8 mouse cellular contexts compared by ENCODE assay signal in genomic region chr7:45368178-45368577, GRCm38 (mm10). TPM values are rescaled to one million over a fixed set of nuclear protein-coding genes. Genes with fewer than 3 reads are reported as not detected.
DNase-seq lines count a peak whose midpoint lies in the region; ATAC-seq and TF ChIP-seq lines count a peak whose summit lies in the region.

No protein-coding gene starts in this region.

- no peak for TF ChIP-seq CTCF in kidney, postnatal 0 days (IDR thresholded peaks at IDR 0.05; ENCODE audit: low read depth)
- no peak for TF ChIP-seq CTCF in hindbrain, postnatal 0 days (IDR thresholded peaks at IDR 0.05; ENCODE audit: low read depth)
- no peak for TF ChIP-seq CTCF in midbrain, postnatal 0 days (IDR thresholded peaks at IDR 0.05)

- no peak for ATAC-seq in kidney, postnatal 0 days (replicated peaks; ENCODE audit: low FRiP score, low read depth)
- ATAC-seq in hindbrain, postnatal 0 days = no peak
- no peak for ATAC-seq in midbrain, postnatal 0 days (ENCODE audit: low FRiP score)

- no peak overlapping the region for H3K9ac ChIP-seq in kidney, postnatal 0 days (ENCODE audit: low read depth, low read length)
- H3K9ac ChIP-seq in hindbrain, postnatal 0 days (replicated peaks; ENCODE audit: low read length) = no peak overlapping the region; the same call in 1 of the 2 replicates
- H3K9ac ChIP-seq in midbrain, postnatal 0 days (replicated peaks; ENCODE audit: low read length, poor library complexity, severe bottlenecking) = peak overlapping the region; percentile 63

- no peak for DNase-seq in kidney, postnatal 0 days (ENCODE audit: low spot score)
- no peak for DNase-seq in kidney, adult 18-20 months
- peak; percentile 37 to 53 for DNase-seq in cerebellum, postnatal 10 days
- no peak for DNase-seq in hindbrain, postnatal 0 days (ENCODE audit: low spot score)
- DNase-seq in midbrain, postnatal 0 days (ENCODE audit: low spot score) = no peak
- no peak for DNase-seq in testis, postnatal 14 days (ENCODE audit: low spot score)
- DNase-seq in urinary bladder, postnatal 36 days (ENCODE audit: low spot score in 2 of 2) = no peak
- DNase-seq in gastrocnemius, postnatal 36 days = no peak

- peak overlapping the region; percentile 97 for H3K4me2 ChIP-seq in kidney, postnatal 0 days (ENCODE audit: low read length)
- peak overlapping the region; percentile 78 for H3K4me2 ChIP-seq in hindbrain, postnatal 0 days (ENCODE audit: low read depth, low read length)
- peak overlapping the region; percentile 80 for H3K4me2 ChIP-seq in midbrain, postnatal 0 days (ENCODE audit: low read depth, low read length, poor library complexity, severe bottlenecking)

- intact Hi-C loops in gastrocnemius, postnatal 36 days (cut with DNase I) = no loop called here

- H3K27ac ChIP-seq in kidney, postnatal 0 days = no peak overlapping the region
- H3K27ac ChIP-seq in hindbrain, postnatal 0 days = peak overlapping the region; percentile 72; the same call in 1 of the 2 replicates
- H3K27ac ChIP-seq in midbrain, postnatal 0 days (ENCODE audit: low read depth, low read length) = no peak overlapping the region

- H3K27me3 ChIP-seq in kidney, postnatal 0 days (ENCODE audit: insufficient read depth, low read length) = 0 out of 2 replicates have a peak, but pooled peaks cover 10% of the 10 kb centered on the region
- H3K27me3 ChIP-seq in hindbrain, postnatal 0 days (ENCODE audit: insufficient read depth, low read length) = no peaks in the 10 kb centered on the region
- H3K27me3 ChIP-seq in midbrain, postnatal 0 days (ENCODE audit: insufficient read depth, low read length) = no peaks in the 10 kb centered on the region

- no peak overlapping the region for H3K4me3 ChIP-seq in kidney, postnatal 0 days (replicated peaks; ENCODE audit: low read depth, low read length)
- peak overlapping the region; percentile 85 for H3K4me3 ChIP-seq in hindbrain, postnatal 0 days (ENCODE audit: low read length)
- peak overlapping the region; percentile 86 for H3K4me3 ChIP-seq in midbrain, postnatal 0 days (ENCODE audit: low read depth, low read length)

- no peaks in the 10 kb centered on the region for H3K9me3 ChIP-seq in kidney, postnatal 0 days (replicated peaks; ENCODE audit: low read length)
- H3K9me3 ChIP-seq in hindbrain, postnatal 0 days (ENCODE audit: low read length) = no peaks in the 10 kb centered on the region
- H3K9me3 ChIP-seq in midbrain, postnatal 0 days (ENCODE audit: low read length) = no peaks in the 10 kb centered on the region

- peaks cover 4% of the 10 kb centered on the region; the same call in 1 of the 2 replicates for H3K36me3 ChIP-seq in kidney, postnatal 0 days (ENCODE audit: insufficient read depth, low read length)
- no peaks in the 10 kb centered on the region; the same call in 1 of the 2 replicates for H3K36me3 ChIP-seq in hindbrain, postnatal 0 days (ENCODE audit: insufficient read depth, low read length)
- peaks cover 3% of the 10 kb centered on the region; the same call in 1 of the 2 replicates for H3K36me3 ChIP-seq in midbrain, postnatal 0 days (ENCODE audit: insufficient read depth, low read length)

- WGBS in kidney, postnatal 0 days = 78% methylated on average over 15 of the region's 15 CpGs
- 80% methylated on average over 15 of the region's 15 CpGs for WGBS in hindbrain, postnatal 0 days
- WGBS in midbrain, postnatal 0 days = 75% methylated on average over 15 of the region's 15 CpGs

- peaks cover 14% of the 10 kb centered on the region for H3K4me1 ChIP-seq in kidney, postnatal 0 days (replicated peaks; ENCODE audit: insufficient read depth, low read length)
- H3K4me1 ChIP-seq in hindbrain, postnatal 0 days (ENCODE audit: insufficient read depth, low read length) = peaks cover 11% of the 10 kb centered on the region
- peaks cover 24% of the 10 kb centered on the region; the same call in 1 of the 2 replicates for H3K4me1 ChIP-seq in midbrain, postnatal 0 days (ENCODE audit: insufficient read depth, low read length)

RNA-seq across cellular contexts. Expression of gene Ppfia3, which starts 1.4 kb away (rescaled TPM):
- polyA plus RNA-seq in kidney, postnatal 0 days (2015; fragmentation: Nextera tagmentation; extraction: Ambion mirVana) = 4.3 and 5.4 TPM in 2 replicates
- 91.9 and 107 TPM in 2 replicates for total RNA-seq in hindbrain, postnatal 0 days (2014; rRNA removed)
- polyA plus RNA-seq in hindbrain, postnatal 0 days (2015; fragmentation: Nextera tagmentation; extraction: Ambion mirVana) = 25.5 and 26.7 TPM in 2 replicates
- 87.4 and 104 TPM in 2 replicates for total RNA-seq in midbrain, postnatal 0 days (2014; rRNA removed)
- polyA plus RNA-seq in midbrain, postnatal 0 days (2015; fragmentation: Nextera tagmentation; extraction: Ambion mirVana) = 28.9 and 31.6 TPM in 2 replicates
- total RNA-seq in gastrocnemius, postnatal 36 days (2021) = under 1 TPM; 0.07 to 0.08 TPM

RNA-seq across cellular contexts. Expression of gene Lin7b, which starts 2.2 kb away (rescaled TPM):
- 1.2 and 1.6 TPM in 2 replicates for polyA plus RNA-seq in kidney, postnatal 0 days (2015; fragmentation: Nextera tagmentation; extraction: Ambion mirVana)
- total RNA-seq in hindbrain, postnatal 0 days (2014; rRNA removed) = 87.4 and 94.2 TPM in 2 replicates
- polyA plus RNA-seq in hindbrain, postnatal 0 days (2015; fragmentation: Nextera tagmentation; extraction: Ambion mirVana) = 69.3 and 76.1 TPM in 2 replicates
- total RNA-seq in midbrain, postnatal 0 days (2014; rRNA removed) = 68.6 and 96.6 TPM in 2 replicates
- polyA plus RNA-seq in midbrain, postnatal 0 days (2015; fragmentation: Nextera tagmentation; extraction: Ambion mirVana) = 59.9 and 70.3 TPM in 2 replicates
- total RNA-seq in gastrocnemius, postnatal 36 days (2021) = not detected

RNA-seq across cellular contexts. Expression of gene Snrnp70, which starts 27.4 kb away (rescaled TPM):
- 148 and 163 TPM in 2 replicates for polyA plus RNA-seq in kidney, postnatal 0 days (2015; fragmentation: Nextera tagmentation; extraction: Ambion mirVana)
- total RNA-seq in hindbrain, postnatal 0 days (2014; rRNA removed) = 228 and 240 TPM in 2 replicates
- polyA plus RNA-seq in hindbrain, postnatal 0 days (2015; fragmentation: Nextera tagmentation; extraction: Ambion mirVana) = 143 and 145 TPM in 2 replicates
- total RNA-seq in midbrain, postnatal 0 days (2014; rRNA removed) = 249 and 258 TPM in 2 replicates
- polyA plus RNA-seq in midbrain, postnatal 0 days (2015; fragmentation: Nextera tagmentation; extraction: Ambion mirVana) = 108 and 131 TPM in 2 replicates
- total RNA-seq in gastrocnemius, postnatal 36 days (2021) = 10 to 100 TPM; 70.2 to 84.1 TPM

RNA-seq across cellular contexts. Expression of gene Hrc, which starts 33.1 kb away (rescaled TPM):
- polyA plus RNA-seq in kidney, postnatal 0 days (2015; fragmentation: Nextera tagmentation; extraction: Ambion mirVana) = 0.75 and 1.1 TPM in 2 replicates
- total RNA-seq in hindbrain, postnatal 0 days (2014; rRNA removed) = 0.26 and 0.72 TPM in 2 replicates
- polyA plus RNA-seq in hindbrain, postnatal 0 days (2015; fragmentation: Nextera tagmentation; extraction: Ambion mirVana) = 0.16 and 0.34 TPM in 2 replicates
- 0.33 TPM in 1 of 2 replicates, not detected in the other for total RNA-seq in midbrain, postnatal 0 days (2014; rRNA removed)
- 0.26 and 0.49 TPM in 2 replicates for polyA plus RNA-seq in midbrain, postnatal 0 days (2015; fragmentation: Nextera tagmentation; extraction: Ambion mirVana)
- total RNA-seq in gastrocnemius, postnatal 36 days (2021) = 100 to 1,000 TPM; 818 to 890 TPM

RNA-seq across cellular contexts. Expression of gene Trpm4, which starts 34.6 kb away (rescaled TPM):
- 14.4 and 15.9 TPM in 2 replicates for polyA plus RNA-seq in kidney, postnatal 0 days (2015; fragmentation: Nextera tagmentation; extraction: Ambion mirVana)
- 29.5 and 35.7 TPM in 2 replicates for total RNA-seq in hindbrain, postnatal 0 days (2014; rRNA removed)
- 11.2 and 13.0 TPM in 2 replicates for polyA plus RNA-seq in hindbrain, postnatal 0 days (2015; fragmentation: Nextera tagmentation; extraction: Ambion mirVana)
- total RNA-seq in midbrain, postnatal 0 days (2014; rRNA removed) = 22.6 and 35.4 TPM in 2 replicates
- polyA plus RNA-seq in midbrain, postnatal 0 days (2015; fragmentation: Nextera tagmentation; extraction: Ambion mirVana) = 10.4 and 10.7 TPM in 2 replicates
- total RNA-seq in gastrocnemius, postnatal 36 days (2021) = 10 to 100 TPM; 20.1 to 20.7 TPM

Comparison
In these comparisons a context has a peak if more than half of its experiments do, and no peak if none do; other contexts are left out.
1. DNase-seq: peak in cerebellum, postnatal 10 days (2 of 2); none in kidney, postnatal 0 days (single experiment), kidney, adult 18-20 months (single experiment), hindbrain, postnatal 0 days (single experiment), midbrain, postnatal 0 days (single experiment), testis, postnatal 14 days (single experiment), urinary bladder, postnatal 36 days (0 of 2) and gastrocnemius, postnatal 36 days (0 of 2).
2. RNA of gene Ppfia3, which starts 1.4 kb away (total RNA-seq): 91.9 to 107 TPM in hindbrain, postnatal 0 days and 87.4 to 104 TPM in midbrain, postnatal 0 days; 0.07 to 0.08 TPM in gastrocnemius, postnatal 36 days; every median in the first group is over 10 times any median in the second.
3. RNA of gene Lin7b, which starts 2.2 kb away (total RNA-seq): 87.4 to 94.2 TPM in hindbrain, postnatal 0 days and 68.6 to 96.6 TPM in midbrain, postnatal 0 days; not detected in gastrocnemius, postnatal 36 days; every median in the first group is over 10 times any median in the second.
4. Peak in every context shown above with its lines, with median percentiles within 50 percentile points of each other: H3K4me2 ChIP-seq.